Mouse (Mus musculus) midbrain, postnatal 0 days (tissue): ENCODE data around the gene Tmem167. TPM values are rescaled to one million over a fixed set of nuclear protein-coding genes. Genes with fewer than 3 reads are reported as not detected.

ENCODE experiments used
- ATAC-seq: fragments of 200-750 bp; cut with Nextera tagmentation; 2 replicates; pipeline ENCODE4 v1.8.0; 2017; ENCODE audit warnings: moderate number of reproducible peaks, mild to moderate bottlenecking, moderate TSS enrichment, moderate library complexity; ENCODE audit not compliant: low FRiP score
- DNase-seq: peaks from one replicate; pipeline ENCODE4 v3.0.0-alpha.2; 2015; ENCODE audit warnings: low spot score
- H3K27ac ChIP-seq: fragments of 300-500 bp; sonication (generic); 2 replicates; pipeline ENCODE4 v1.5.1; 2014; ENCODE audit warnings: low read depth, mild to moderate bottlenecking, low read length, mixed read lengths
- H3K27me3 ChIP-seq: fragments of 300-500 bp; sonication (generic); 2 replicates; pipeline ENCODE4 v1.6.1; 2014; ENCODE audit warnings: low read length, control low read depth, mixed read lengths; ENCODE audit not compliant: insufficient read depth
- H3K36me3 ChIP-seq: fragments of 300-500 bp; sonication (generic); 2 replicates; pipeline ENCODE4 v1.6.1; 2014; ENCODE audit warnings: low read length, control low read depth, mixed read lengths; ENCODE audit not compliant: insufficient read depth
- H3K4me1 ChIP-seq: fragments of 300-500 bp; sonication (generic); 2 replicates; pipeline ENCODE4 v1.6.1; 2014; ENCODE audit warnings: mild to moderate bottlenecking, control low read depth, antibody characterized with exemption, low read length, mixed read lengths; ENCODE audit not compliant: insufficient read depth
- H3K4me2 ChIP-seq: fragments of 300-500 bp; sonication (generic); 2 replicates; pipeline ENCODE4 v1.6.1; 2014; ENCODE audit warnings: low read depth, mild to moderate bottlenecking, low read length, mixed read lengths; ENCODE audit not compliant: poor library complexity, severe bottlenecking
- H3K4me3 ChIP-seq: fragments of 300-500 bp; sonication (generic); 2 replicates; pipeline ENCODE4 v1.5.1; 2014; ENCODE audit warnings: low read depth, mild to moderate bottlenecking, low read length, moderate library complexity
- H3K9ac ChIP-seq: fragments of 300-500 bp; sonication (generic); replicated peaks from 2 replicates; pipeline ENCODE4 v1.6.1; 2014; ENCODE audit warnings: mild to moderate bottlenecking, low read length, moderate library complexity, mixed read lengths; ENCODE audit not compliant: poor library complexity, severe bottlenecking
- H3K9me3 ChIP-seq: fragments of 300-500 bp; sonication (generic); 2 replicates; pipeline ENCODE4 v1.6.1; 2016; ENCODE audit warnings: low read length, control low read depth
- CTCF ChIP-seq: IDR thresholded peaks from 2 replicates; pipeline ENCODE4 v1.5.1; 2016; ENCODE audit warnings: antibody characterized with exemption, mild to moderate bottlenecking
- WGBS: fragments of 180-500 bp; shearing (Covaris S2); extraction: QIAGEN DNeasy Blood & Tissue Kit; methylation state at CpG from one replicate; pipeline ENCODE4 v1.1.7; 2014; 5-methylcytosine and 5-hydroxymethylcytosine counted together
- polyA plus RNA-seq: library from polyadenylated mRNA; unstranded; fragments of >200 nt; fragmentation: Nextera tagmentation; extraction: Ambion mirVana; gene quantifications from 2 replicates; pipeline ENCODE4 v1.2.1, GENCODE M21; 2015
- total RNA-seq: library from RNA; depleted of rRNA; stranded (reverse); fragments of >200 nt; gene quantifications from 2 replicates; pipeline ENCODE4 v1.2.3, GENCODE M21; 2014

Gene Tmem167
- total and polyA plus RNA-seq, 2 experiments from 2014 or later, result 26.9 to 35.3 TPM

GRCm38 (mm10) chr13:90170782-90171179 is 81.9 kb downstream of the Tmem167 start:
- WGBS, result 29% methylated on average over 2 of the region's 2 CpGs
- no peak for TF ChIP-seq CTCF

GRCm38 (mm10) chr13:90171390-90171789 is 82.5 kb downstream of the Tmem167 start:
- DNase-seq (no peak), ATAC-seq (no peak)
- Histone ChIP-seq H3K4me3 (no peak overlapping the region), H3K36me3 (no peaks in the 10 kb centered on the region), H3K4me2 (no peak overlapping the region), H3K4me1 (no peaks in the 10 kb centered on the region), H3K9me3 (no peaks in the 10 kb centered on the region), H3K27me3 (no peaks in the 10 kb centered on the region), H3K27ac (no peak overlapping the region), H3K9ac (no peak overlapping the region)
- TF ChIP-seq CTCF, result no peak

More at GRCm38 (mm10) chr13:90170782-90171179, 81.9 kb downstream of the Tmem167 start:
- H3K9me3 ChIP-seq, result no peaks in the 10 kb centered on the region
- ATAC-seq (no peak), DNase-seq (no peak)
- H3K27me3 ChIP-seq, result no peaks in the 10 kb centered on the region
- no peak overlapping the region for H3K27ac ChIP-seq
- no peak overlapping the region for H3K4me3 ChIP-seq
- H3K4me2 ChIP-seq, result no peak overlapping the region
- no peak overlapping the region for H3K9ac ChIP-seq
- no peaks in the 10 kb centered on the region for H3K4me1 ChIP-seq
- no peaks in the 10 kb centered on the region for H3K36me3 ChIP-seq

- Histone ChIP-seq H3K9me3 (no peaks in the 10 kb centered on the region), H3K27ac (no peak overlapping the region), H3K4me3 (no peak overlapping the region), H3K4me1 (no peaks in the 10 kb centered on the region), H3K27me3 (no peaks in the 10 kb centered on the region), H3K36me3 (no peaks in the 10 kb centered on the region), H3K9ac (no peak overlapping the region), H3K4me2 (no peak overlapping the region)
- no peak for TF ChIP-seq CTCF
- 73% methylated on average over 2 of the region's 2 CpGs for WGBS
- ATAC-seq (no peak), DNase-seq (no peak)
These were observed 86.7 kb downstream of the Tmem167 start for GRCm38 (mm10) chr13:90175662-90176061.

- ATAC-seq, result no peak
- TF ChIP-seq CTCF, result no peak
- no peak overlapping the region for H3K27ac ChIP-seq
- H3K4me1 ChIP-seq, result no peaks in the 10 kb centered on the region
- H3K36me3 ChIP-seq, result no peaks in the 10 kb centered on the region
- no peak overlapping the region for H3K9ac ChIP-seq
- no peaks in the 10 kb centered on the region for H3K27me3 ChIP-seq
- no peak overlapping the region for H3K4me3 ChIP-seq
- no peak overlapping the region for H3K4me2 ChIP-seq
- H3K9me3 ChIP-seq, result no peaks in the 10 kb centered on the region
- DNase-seq, result no peak
These were observed 93.3 kb downstream of the Tmem167 start for GRCm38 (mm10) chr13:90182262-90182661.

GRCm38 (mm10) chr13:90183536-90183935 is 94.6 kb downstream of the Tmem167 start:
- 92% methylated on average over 7 of the region's 7 CpGs for WGBS
- Histone ChIP-seq H3K4me2 (no peak overlapping the region), H3K4me1 (no peaks in the 10 kb centered on the region), H3K27me3 (no peaks in the 10 kb centered on the region), H3K27ac (no peak overlapping the region), H3K9me3 (no peaks in the 10 kb centered on the region), H3K4me3 (no peak overlapping the region), H3K36me3 (no peaks in the 10 kb centered on the region), H3K9ac (no peak overlapping the region)
- ATAC-seq (no peak), DNase-seq (no peak)
- no peak for TF ChIP-seq CTCF

GRCm38 (mm10) chr13:90186694-90187093 is 97.8 kb downstream of the Tmem167 start:
- no peaks in the 10 kb centered on the region for H3K27me3 ChIP-seq
- no peak overlapping the region for H3K4me2 ChIP-seq
- WGBS, result 32% methylated on average over 2 of the region's 2 CpGs
- H3K4me3 ChIP-seq, result no peak overlapping the region
- ATAC-seq, result no peak
- H3K36me3 ChIP-seq, result no peaks in the 10 kb centered on the region
- no peak for TF ChIP-seq CTCF
- no peak overlapping the region for H3K27ac ChIP-seq
- no peak overlapping the region for H3K9ac ChIP-seq
- no peak for DNase-seq
- H3K9me3 ChIP-seq, result no peaks in the 10 kb centered on the region
- H3K4me1 ChIP-seq, result no peaks in the 10 kb centered on the region
